Mouse (Mus musculus) MEL (cell line): Measurements from ENCODE around the gene Actrt2. TPM values are rescaled to one million over a fixed set of nuclear protein-coding genes. Genes with fewer than 3 reads are reported as not detected.

ENCODE experiments used
- DNase-seq: peaks from one replicate; pipeline ENCODE4 v3.0.0; 2011; ENCODE audit warnings: low read depth, low spot score
- H3K27ac ChIP-seq: 2 replicates; pipeline ENCODE4 v1.5.1; 2012; ENCODE audit warnings: low read depth, mild to moderate bottlenecking, control low read depth, low read length, moderate library complexity; ENCODE audit not compliant: control insufficient read depth
- H3K27me3 ChIP-seq, 2 experiments: fragments of 150-350 bp in 1 of 2; sonication (generic) in 1 of 2; 2 replicates each; pipeline ENCODE4 v1.6.1; 2012; ENCODE audit warnings: low read length in 2 of 2, mild to moderate bottlenecking in 2 of 2, improper control_type of control experiment in 1 of 2, moderate library complexity in 1 of 2; ENCODE audit not compliant: insufficient read depth in 2 of 2, control insufficient read depth in 1 of 2
- H3K36me3 ChIP-seq, 2 experiments: 2 replicates each; pipeline ENCODE4 v1.6.1; 2012 to 2014; ENCODE audit warnings: low read length in 2 of 2, improper control_type of control experiment in 1 of 2, inconsistent platforms in 1 of 2, mild to moderate bottlenecking in 1 of 2; ENCODE audit not compliant: insufficient read depth in 2 of 2, control insufficient read depth in 1 of 2
- H3K4me1 ChIP-seq, 2 experiments: fragments of 150-350 bp in 1 of 2; sonication (generic) in 1 of 2; 2 replicates each; pipeline ENCODE4 v1.6.1; 2012; ENCODE audit warnings: low read length in 2 of 2, improper control_type of control experiment in 1 of 2, mild to moderate bottlenecking in 1 of 2; ENCODE audit not compliant: insufficient read depth in 2 of 2, control insufficient read depth in 1 of 2
- H3K4me3 ChIP-seq, 2 experiments: fragments of 150-350 bp in 1 of 2; sonication (generic) in 1 of 2; 2 replicates each; pipeline ENCODE4 v1.5.1; 2012; ENCODE audit warnings: low read depth in 2 of 2, low read length in 2 of 2, mild to moderate bottlenecking in 2 of 2, moderate library complexity in 2 of 2, control low read depth in 1 of 2, improper control_type of control experiment in 1 of 2; ENCODE audit not compliant: control insufficient read depth in 1 of 2, insufficient read depth in 1 of 2
- H3K79me2 ChIP-seq: 2 replicates; pipeline ENCODE4 v1.6.1; 2012; ENCODE audit warnings: mild to moderate bottlenecking, low read length, moderate library complexity; ENCODE audit not compliant: control insufficient read depth, poor library complexity, insufficient read depth
- H3K9ac ChIP-seq: 2 replicates; pipeline ENCODE4 v1.6.1; 2012; ENCODE audit warnings: low read depth, mild to moderate bottlenecking, control low read depth, low read length, moderate library complexity; ENCODE audit not compliant: control insufficient read depth, poor library complexity, severe bottlenecking
- H3K9me3 ChIP-seq: fragments of 150-350 bp; sonication (generic); replicated peaks from 2 replicates; pipeline ENCODE4 v1.6.1; 2012; ENCODE audit warnings: mild to moderate bottlenecking, low read length, improper control_type of control experiment, moderate library complexity; ENCODE audit not compliant: insufficient read depth
- BHLHE40 ChIP-seq: IDR thresholded peaks from 2 replicates; pipeline ENCODE4 v1.6.1; 2012; ENCODE audit warnings: low read depth, mild to moderate bottlenecking, inconsistent platforms, low read length, improper control_type of control experiment, borderline replicate concordance
- CHD2 ChIP-seq: IDR thresholded peaks from 2 replicates; pipeline ENCODE4 v1.6.1; 2011; ENCODE audit warnings: low read length, improper control_type of control experiment
- CTCF ChIP-seq, 3 experiments: IDR thresholded peaks in 2 of 3; conservative IDR thresholded peaks in 1 of 3; 2 replicates each; pipeline ENCODE4 v1.5.1; 2011 to 2012; ENCODE audit warnings: low read length in 3 of 3, low read depth in 2 of 3, mild to moderate bottlenecking in 2 of 3, improper control_type of control experiment in 1 of 3, inconsistent platforms in 1 of 3, mixed read lengths in 1 of 3, moderate library complexity in 1 of 3; ENCODE audit not compliant: control insufficient read depth in 1 of 3, insufficient read depth in 1 of 3, poor library complexity in 1 of 3, severe bottlenecking in 1 of 3
- ELF1 ChIP-seq: IDR thresholded peaks from 2 replicates; pipeline ENCODE4 v1.6.1; 2014; ENCODE audit warnings: low read depth, mild to moderate bottlenecking, inconsistent platforms, low read length, improper control_type of control experiment, moderate library complexity
- EP300 ChIP-seq, 2 experiments: IDR thresholded peaks; 2 replicates each; pipeline ENCODE4 v1.6.1; 2011; ENCODE audit warnings: improper control_type of control experiment in 2 of 2, low read length in 2 of 2, low read depth in 1 of 2, mild to moderate bottlenecking in 1 of 2
- GABPA ChIP-seq: IDR thresholded peaks from 2 replicates; pipeline ENCODE4 v1.6.1; 2012; ENCODE audit warnings: low read depth, mild to moderate bottlenecking, inconsistent platforms, low read length, improper control_type of control experiment, moderate library complexity
- HCFC1 ChIP-seq: IDR thresholded peaks from 2 replicates; pipeline ENCODE4 v1.6.1; 2012; ENCODE audit warnings: low read depth, mild to moderate bottlenecking, inconsistent platforms, low read length, improper control_type of control experiment, moderate library complexity
- JUND ChIP-seq: IDR thresholded peaks from 2 replicates; pipeline ENCODE4 v1.6.1; 2011; ENCODE audit warnings: low read depth, mild to moderate bottlenecking, improper control_type of control experiment, low read length
- KAT2A ChIP-seq: conservative IDR thresholded peaks from 2 replicates; pipeline ENCODE4 v1.6.1; 2012; ENCODE audit warnings: low read depth, low read length, improper control_type of control experiment, inconsistent platforms
- MAFK ChIP-seq: IDR thresholded peaks from 2 replicates; pipeline ENCODE4 v1.6.1; 2011; ENCODE audit warnings: low read depth, mild to moderate bottlenecking, low read length, improper control_type of control experiment, borderline replicate concordance
- MAX ChIP-seq: IDR thresholded peaks from 2 replicates; pipeline ENCODE4 v1.6.1; 2011; ENCODE audit warnings: low read length, improper control_type of control experiment
- MAZ ChIP-seq: IDR thresholded peaks from 2 replicates; pipeline ENCODE4 v1.6.1; 2012; ENCODE audit warnings: low read depth, mild to moderate bottlenecking, inconsistent platforms, low read length, improper control_type of control experiment
- MXI1 ChIP-seq: IDR thresholded peaks from 2 replicates; pipeline ENCODE4 v1.6.1; 2011; ENCODE audit warnings: mild to moderate bottlenecking, low read depth, low read length, improper control_type of control experiment
- MYC ChIP-seq: IDR thresholded peaks from 2 replicates; pipeline ENCODE4 v1.6.1; 2011; ENCODE audit warnings: low read depth, mild to moderate bottlenecking, low read length, improper control_type of control experiment, moderate library complexity
- NELFE ChIP-seq: IDR thresholded peaks from 2 replicates; pipeline ENCODE4 v1.6.1; 2011; ENCODE audit warnings: low read depth, low read length, improper control_type of control experiment
- POLR2A ChIP-seq, 2 experiments: IDR thresholded peaks; 2 replicates each; pipeline ENCODE4 v1.6.1; 2011 to 2012; ENCODE audit warnings: low read length in 2 of 2, mild to moderate bottlenecking in 2 of 2, control low read depth in 1 of 2, improper control_type of control experiment in 1 of 2, low read depth in 1 of 2, moderate library complexity in 1 of 2; ENCODE audit not compliant: control insufficient read depth in 1 of 2, insufficient read depth in 1 of 2, poor library complexity in 1 of 2
- POLR2AphosphoS2 ChIP-seq: IDR thresholded peaks from 2 replicates; pipeline ENCODE4 v1.6.1; 2011; ENCODE audit warnings: low read length, improper control_type of control experiment
- POLR2AphosphoS5 ChIP-seq: IDR thresholded peaks from 2 replicates; pipeline ENCODE4 v1.6.1; 2012; ENCODE audit warnings: low read depth, borderline replicate concordance, mild to moderate bottlenecking, inconsistent platforms, low read length, moderate library complexity, mixed read lengths
- RCOR1 ChIP-seq: IDR thresholded peaks from 2 replicates; pipeline ENCODE4 v1.6.1; 2012; ENCODE audit warnings: low read depth, mild to moderate bottlenecking, inconsistent platforms, low read length, improper control_type of control experiment
- SIN3A ChIP-seq: IDR thresholded peaks from 2 replicates; pipeline ENCODE4 v1.6.1; 2012; ENCODE audit warnings: low read length, improper control_type of control experiment, inconsistent platforms
- TCF12 ChIP-seq: IDR thresholded peaks from 2 replicates; pipeline ENCODE4 v1.6.1; 2014; ENCODE audit warnings: low read depth, mild to moderate bottlenecking, inconsistent platforms, low read length, improper control_type of control experiment, moderate library complexity
- UBTF ChIP-seq: IDR thresholded peaks from 2 replicates; pipeline ENCODE4 v1.6.1; 2012; ENCODE audit warnings: low read depth, mild to moderate bottlenecking, inconsistent platforms, low read length, improper control_type of control experiment, moderate library complexity, borderline replicate concordance; ENCODE audit not compliant: insufficient read depth
- USF1 ChIP-seq: IDR thresholded peaks from 2 replicates; pipeline ENCODE4 v1.6.1; 2014; ENCODE audit warnings: low read depth, mild to moderate bottlenecking, inconsistent platforms, low read length, improper control_type of control experiment, moderate library complexity
- USF2 ChIP-seq, 2 experiments: IDR thresholded peaks; 2 replicates each; pipeline ENCODE4 v1.6.1; 2011 to 2012; ENCODE audit warnings: improper control_type of control experiment in 2 of 2, low read length in 2 of 2, borderline replicate concordance in 1 of 2, inconsistent platforms in 1 of 2, low read depth in 1 of 2, mild to moderate bottlenecking in 1 of 2; ENCODE audit not compliant: insufficient read depth in 1 of 2
- ZKSCAN1 ChIP-seq: IDR thresholded peaks from 2 replicates; pipeline ENCODE4 v1.6.1; 2012; ENCODE audit warnings: low read depth, mild to moderate bottlenecking, inconsistent platforms, low read length, improper control_type of control experiment, moderate library complexity
- ZMIZ1 ChIP-seq: IDR thresholded peaks from 2 replicates; pipeline ENCODE4 v1.6.1; 2012; ENCODE audit warnings: low read depth, mild to moderate bottlenecking, inconsistent platforms, low read length, improper control_type of control experiment, moderate library complexity
- ZNF384 ChIP-seq: IDR thresholded peaks from 2 replicates; pipeline ENCODE4 v1.6.1; 2012; ENCODE audit warnings: low read depth, mild to moderate bottlenecking, inconsistent platforms, low read length, improper control_type of control experiment
- polyA plus RNA-seq, 2 experiments: library from polyadenylated mRNA; stranded (reverse) in 1 of 2; unstranded in 1 of 2; fragments of >175 nt in 1 of 2; fragments of >200 nt in 1 of 2; gene quantifications; 2 replicates each; pipeline versions ENCODE4 v1.2.1 to v1.2.4; 2012; ENCODE audit warnings: low replicate concordance in 2 of 2, low read depth in 1 of 2; ENCODE audit not compliant: insufficient read length in 2 of 2, insufficient read depth in 1 of 2, missing spikeins in 1 of 2
- total RNA-seq: library from RNA; depleted of rRNA; stranded (reverse); fragments of 300-350 nt; gene quantifications from 2 replicates; pipeline ENCODE4 v1.2.3, GENCODE M21; 2012

The Actrt2 gene
- total and polyA plus RNA-seq, 3 experiments: not detected

DNA sequence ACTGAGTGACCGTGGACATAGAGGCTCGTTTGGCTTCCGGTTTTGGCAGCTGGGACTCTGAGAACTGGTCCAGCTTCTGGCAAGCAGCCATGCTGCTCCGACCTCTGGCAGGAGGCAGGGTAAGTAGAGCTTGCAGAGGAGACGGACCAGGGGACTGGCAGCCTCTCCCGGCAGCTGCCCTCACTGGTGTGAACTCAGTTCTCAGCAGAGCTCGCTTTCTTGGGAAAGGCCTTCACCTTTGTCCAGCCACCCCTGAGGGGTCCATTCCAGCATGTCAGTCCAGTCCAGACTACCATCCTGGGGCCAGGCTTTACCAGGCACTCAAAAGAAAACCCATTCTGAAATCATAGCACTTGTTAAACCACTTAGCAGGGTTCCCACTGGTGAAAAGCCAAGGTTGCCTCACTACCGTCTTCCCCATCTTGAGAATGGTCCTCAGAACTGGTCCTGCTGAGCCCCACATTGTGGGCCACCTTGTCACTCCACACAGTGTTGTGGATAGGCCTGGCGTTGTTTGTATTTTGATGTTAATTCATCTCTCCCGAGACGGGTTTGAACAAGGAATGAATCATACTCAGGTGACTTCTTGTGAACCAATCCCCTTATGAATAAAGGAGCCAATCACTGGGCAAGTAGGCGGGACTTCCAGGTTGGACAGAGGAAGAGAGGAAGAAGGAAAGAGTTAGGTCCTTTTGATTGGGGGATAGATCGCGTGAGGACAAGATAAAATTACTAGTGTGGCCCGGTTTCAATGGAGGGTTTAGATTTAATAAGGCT, 12.3 kb downstream of the Actrt2 start:
- H3K27ac ChIP-seq: no peak overlapping the region

GRCm38 (mm10) chr4:154652494-154652893, 15.2 kb downstream of the Actrt2 start:
- Histone ChIP-seq H3K36me3 (no peaks in the 10 kb centered on the region), H3K4me1 (no peaks in the 10 kb centered on the region), H3K27ac (no peak overlapping the region), H3K4me3 (no peak overlapping the region), H3K9me3 (no peaks in the 10 kb centered on the region), H3K9ac (no peak overlapping the region), H3K27me3 (no peaks in the 10 kb centered on the region; a peak in 1 of 4 replicates), H3K79me2 (no peaks in the 10 kb centered on the region)
- DNase-seq: no peak
- TF ChIP-seq POLR2AphosphoS2 (no peak), MAX (no peak), KAT2A (no peak), GABPA (no peak), CTCF (IDR thresholded peaks at IDR 0.05 in 2 of 3, conservative IDR thresholded peaks at IDR 0.05 in 1 of 3; ENCODE audit: control insufficient read depth in 1 of 3, insufficient read depth in 1 of 3, low read depth in 2 of 3, low read length in 3 of 3, poor library complexity in 1 of 3, severe bottlenecking in 1 of 3) (no peak), UBTF (no peak), USF1 (no peak), EP300 (IDR thresholded peaks at IDR 0.05; ENCODE audit: low read depth in 1 of 2, low read length in 2 of 2) (no peak), RCOR1 (no peak), TCF12 (no peak), ELF1 (no peak), ZNF384 (no peak), POLR2A (IDR thresholded peaks at IDR 0.05; ENCODE audit: control insufficient read depth in 1 of 2, insufficient read depth in 1 of 2, low read depth in 1 of 2, low read length in 2 of 2, poor library complexity in 1 of 2) (no peak), MAZ (no peak), CHD2 (no peak), MXI1 (no peak)
- TF ChIP-seq, all 39 proteins: peak for 0

More for the DNA sequence above, 12.3 kb downstream of the Actrt2 start:
- no peaks in the 10 kb centered on the region for H3K79me2 ChIP-seq
- H3K4me3 ChIP-seq: no peak overlapping the region
- H3K4me1 ChIP-seq: no peaks in the 10 kb centered on the region
- no peaks in the 10 kb centered on the region for H3K36me3 ChIP-seq
- H3K9ac ChIP-seq: no peak overlapping the region
- no peaks in the 10 kb centered on the region; a peak in 1 of 4 replicates for H3K27me3 ChIP-seq
- DNase-seq: no peak
- TF ChIP-seq RCOR1 (no peak), ZMIZ1 (no peak), SIN3A (no peak), NELFE (no peak), ELF1 (no peak), USF2 (IDR thresholded peaks at IDR 0.05; ENCODE audit: borderline replicate concordance in 1 of 2, insufficient read depth in 1 of 2, low read depth in 1 of 2, low read length in 2 of 2) (no peak), ZNF384 (no peak), ZKSCAN1 (no peak), BHLHE40 (no peak), MYC (no peak), POLR2AphosphoS2 (no peak), POLR2AphosphoS5 (no peak), HCFC1 (no peak), MAFK (no peak), JUND (no peak)
- H3K9me3 ChIP-seq: no peaks in the 10 kb centered on the region
